Mouse (Mus musculus) gastrocnemius, adult 2 months (tissue): Measurements from ENCODE around the gene Rlbp1. TPM values are rescaled to one million over a fixed set of nuclear protein-coding genes. Genes with fewer than 3 reads are reported as not detected.
A peak's percentile ranks its signal among the peaks of the same experiment; 100 is the strongest.

Experiments used
- DNase-seq: peaks from one replicate; pipeline ENCODE4 v3.0.0; 2022
- H3K27ac ChIP-seq: fragments of 200-600 bp; 2 replicates; pipeline ENCODE4 v1.8.1; 2022; ENCODE audit warnings: mild to moderate bottlenecking
- H3K4me3 ChIP-seq: fragments of 200-600 bp; 2 replicates; pipeline ENCODE4 v1.8.1; 2022; ENCODE audit warnings: mild to moderate bottlenecking, moderate library complexity
- CTCF ChIP-seq: fragments of 200-600 bp; IDR thresholded peaks from 2 replicates; pipeline ENCODE4 v1.8.1; 2022; ENCODE audit warnings: antibody characterized with exemption, mild to moderate bottlenecking, moderate library complexity
- intact Hi-C: fragments of 180-260 bp; cut with DNase I; formaldehyde crosslinking; loops from one replicate; pipeline ENCODE4 v1.15.1; 2025
- total RNA-seq, 2 experiments: library from RNA; stranded (reverse); gene quantifications; 2 replicates each; pipeline ENCODE4 v1.2.3; 2021

Gene Rlbp1
- total RNA-seq, 2 experiments from 2014 or later, result not detected

DNA sequence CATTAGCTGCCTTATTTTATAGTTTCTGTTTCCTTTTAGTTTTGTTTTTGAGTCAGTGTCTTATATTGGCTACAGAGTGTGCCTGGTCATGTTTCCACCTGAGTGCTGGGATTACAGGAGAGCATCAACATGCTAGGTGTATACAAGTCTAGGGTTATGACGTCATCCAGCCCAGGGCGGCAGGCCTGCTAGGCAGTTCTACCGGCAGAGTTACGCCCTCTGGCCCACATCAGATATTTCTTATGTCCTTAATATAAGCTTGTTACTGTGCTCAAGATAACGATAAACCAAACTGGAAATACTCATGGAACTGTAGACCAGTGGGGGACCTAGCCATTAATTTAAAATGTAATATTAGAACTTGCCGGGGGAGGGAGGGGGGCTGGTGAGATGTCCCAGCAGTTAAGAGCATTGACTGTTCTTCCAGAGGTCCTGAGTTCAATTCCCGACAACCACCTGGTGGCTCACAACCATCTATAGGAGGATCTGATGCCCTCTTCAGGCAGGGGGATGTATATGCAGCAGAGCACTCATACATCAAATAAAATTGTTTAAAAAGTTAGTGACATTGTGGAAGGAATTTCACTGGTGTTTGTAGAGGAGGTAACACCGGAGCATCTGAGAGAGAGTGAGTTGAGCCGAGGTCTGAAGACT lies 6.1 kb upstream of the Rlbp1 start:
- DNase-seq, result no peak
- intact Hi-C loops, result loop anchor here (1.0 to 5.0 kb wide), 2 partner anchors 72 to 611 kb away; partner anchors contain the start of genes Mrpl46 and Mrps11
- H3K4me3 ChIP-seq, result peak overlapping the region; percentile 83
- peak; percentile 18; the same call in 1 of the 2 replicates for TF ChIP-seq CTCF
- no peak overlapping the region for H3K27ac ChIP-seq

DNA sequence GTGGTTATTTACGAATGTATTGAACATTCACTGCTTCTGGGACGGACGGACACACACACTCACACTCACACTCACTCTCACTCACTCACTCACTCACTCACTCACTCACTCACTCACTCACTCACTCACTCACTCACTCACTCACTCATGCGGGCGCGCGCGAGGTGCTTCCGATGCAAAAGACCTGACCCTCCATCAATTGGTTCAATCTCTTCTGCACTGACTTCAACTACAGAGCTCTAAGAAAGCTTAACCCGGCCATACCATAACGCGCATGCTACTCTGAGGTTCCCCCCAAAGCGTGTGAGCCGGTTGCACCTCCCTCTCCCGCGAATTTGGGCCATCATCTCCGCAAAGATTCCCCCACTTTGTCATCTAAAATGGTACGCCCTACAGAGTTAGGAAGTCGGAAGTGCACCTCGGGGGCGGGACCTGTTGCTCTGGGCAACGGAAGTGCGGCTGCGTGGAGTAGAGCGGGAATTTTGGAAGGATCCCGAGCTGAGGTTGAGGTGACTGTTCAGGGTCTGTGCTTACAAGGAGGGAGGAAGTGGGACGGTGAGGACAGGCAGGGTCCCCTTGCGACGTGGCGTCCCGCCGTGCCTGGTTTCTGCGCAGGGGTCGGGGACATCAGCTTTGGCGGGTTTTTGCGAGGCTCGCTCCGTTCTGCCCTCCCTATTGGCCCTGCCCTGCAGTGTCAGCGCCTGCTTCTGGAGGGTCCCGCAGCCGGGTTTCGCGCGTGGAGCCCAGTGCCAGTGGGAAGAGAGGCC lies 5.2 kb upstream of the Rlbp1 start, which contains the start of gene Fanci:
TSS of gene Fanci (plus strand) at position 47 of the 767 bp plus-strand sequence.
- DNase-seq, result peak; percentile 96
- peak within 1 kb of the TSS; percentile 89 for H3K27ac ChIP-seq
- peak within 1 kb of the TSS; percentile 83 for H3K4me3 ChIP-seq
- no peak for TF ChIP-seq CTCF
- intact Hi-C loops, result loop anchor here (1.0 to 5.0 kb wide), 2 partner anchors 73 to 610 kb away; partner anchors contain the start of genes Mrpl46 and Mrps11

DNA sequence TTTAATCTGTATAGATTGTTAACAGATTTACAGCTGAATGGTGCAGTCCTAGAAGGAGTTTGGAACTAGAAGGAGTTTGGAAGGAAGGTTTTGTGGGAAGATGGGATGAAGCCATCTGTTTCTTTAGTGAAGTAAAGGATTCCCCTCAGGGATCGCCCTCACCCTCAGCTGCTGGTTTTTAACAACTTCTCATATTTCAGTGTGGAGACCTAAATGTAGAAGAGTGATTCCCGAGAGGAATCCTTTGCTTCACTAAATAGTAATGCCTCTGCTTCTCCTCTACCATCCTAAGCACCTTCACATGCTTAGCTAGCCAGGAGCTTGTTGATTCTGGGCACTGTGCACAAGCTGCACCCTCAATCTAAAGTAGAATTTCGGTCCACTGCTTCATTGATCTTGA lies 4.6 kb upstream of the Rlbp1 start:
- H3K4me3 ChIP-seq, result peak overlapping the region; percentile 83
- DNase-seq, result no peak
- no peak for TF ChIP-seq CTCF
- intact Hi-C loops, result loop anchor here (5.0 kb wide), 1 partner anchor 609 kb away; the partner anchor contains the start of genes Mrpl46 and Mrps11
- peak overlapping the region; percentile 89 for H3K27ac ChIP-seq

DNA sequence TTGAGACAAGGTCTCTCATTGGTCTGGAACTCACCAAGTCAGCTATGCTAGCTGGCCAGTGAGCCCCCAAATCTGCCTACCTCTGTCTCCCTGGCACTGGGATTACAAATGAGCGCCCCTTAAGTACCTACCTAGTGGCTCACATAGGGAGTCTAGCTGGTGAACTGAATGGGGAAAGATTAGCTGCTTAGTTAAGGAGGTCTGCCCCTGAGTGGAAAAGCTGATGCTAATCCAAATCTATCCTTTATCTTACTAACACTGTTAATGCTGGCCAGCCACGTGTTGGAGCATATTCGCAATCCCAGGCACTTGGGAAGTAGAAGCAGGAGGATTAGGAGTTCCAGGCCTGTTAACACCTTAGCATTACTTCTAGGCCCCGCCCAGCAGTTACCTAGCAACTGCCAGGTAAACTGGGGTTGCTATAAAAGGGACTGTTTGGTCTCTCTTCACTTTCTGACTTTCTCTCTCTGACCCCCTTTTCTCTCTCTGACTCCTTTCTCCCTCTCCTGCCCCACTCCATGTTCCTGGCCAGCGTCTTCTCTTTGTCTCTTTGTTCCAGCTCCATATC lies 3.4 kb upstream of the Rlbp1 start:
- intact Hi-C loops, result loop anchor here (5.0 kb wide), 1 partner anchor 608 kb away; the partner anchor contains the start of genes Mrpl46 and Mrps11
- no peak overlapping the region for H3K4me3 ChIP-seq
- no peak for DNase-seq
- H3K27ac ChIP-seq, result no peak overlapping the region
- TF ChIP-seq CTCF, result no peak

DNA sequence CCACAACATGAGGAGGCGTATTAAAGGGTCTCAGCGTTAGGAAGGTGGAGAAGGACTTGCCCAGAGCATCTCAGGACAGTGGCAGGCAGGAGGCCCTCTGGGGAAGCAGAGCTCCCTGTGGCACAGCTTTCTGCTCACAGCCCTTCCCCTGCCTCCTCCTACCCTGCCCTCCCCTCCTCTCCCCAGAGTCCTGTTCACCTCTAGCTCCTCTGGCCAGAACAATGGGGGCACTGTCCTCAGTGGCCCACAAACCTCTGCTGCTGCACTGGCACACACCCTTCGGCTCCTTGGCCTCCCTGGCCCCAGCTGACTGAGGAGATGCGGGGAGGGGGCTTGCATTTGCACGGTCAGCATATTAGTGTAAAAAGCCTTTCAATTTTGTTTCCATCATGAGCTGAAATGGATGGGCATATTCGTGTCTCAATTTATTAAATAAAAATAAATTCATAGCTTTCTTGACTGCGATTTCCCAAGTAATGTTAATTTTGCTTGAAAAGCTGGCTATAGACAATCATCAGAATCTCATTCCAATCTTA lies 1.9 kb upstream of the Rlbp1 start:
- TF ChIP-seq CTCF, result no peak
- H3K4me3 ChIP-seq, result no peak overlapping the region
- H3K27ac ChIP-seq, result no peak overlapping the region
- no peak for DNase-seq
- intact Hi-C loops, result no loop called here

DNA sequence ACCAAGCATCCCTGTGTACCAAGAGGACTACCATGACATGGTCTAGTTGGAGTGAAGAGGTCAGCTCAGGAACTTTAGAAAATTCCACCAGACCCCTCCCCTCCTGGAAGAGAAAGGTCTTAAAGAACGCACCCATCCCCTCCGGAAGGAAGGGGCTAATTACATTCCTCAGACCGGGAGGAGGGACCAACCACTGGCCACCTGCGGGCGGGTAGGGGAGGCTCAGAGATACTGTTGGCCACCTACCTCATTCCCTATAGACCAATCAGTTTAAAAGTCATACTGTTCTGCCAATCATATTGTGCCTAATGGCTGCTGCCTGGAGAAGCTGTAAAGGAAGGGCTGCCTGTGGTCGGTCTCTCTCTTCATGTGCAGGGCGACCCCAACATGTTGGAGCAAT lies 1.1 kb upstream of the Rlbp1 start:
- no peak for DNase-seq
- intact Hi-C loops, result no loop called here
- TF ChIP-seq CTCF, result no peak
- no peak overlapping the region for H3K27ac ChIP-seq
- no peak overlapping the region for H3K4me3 ChIP-seq

DNA sequence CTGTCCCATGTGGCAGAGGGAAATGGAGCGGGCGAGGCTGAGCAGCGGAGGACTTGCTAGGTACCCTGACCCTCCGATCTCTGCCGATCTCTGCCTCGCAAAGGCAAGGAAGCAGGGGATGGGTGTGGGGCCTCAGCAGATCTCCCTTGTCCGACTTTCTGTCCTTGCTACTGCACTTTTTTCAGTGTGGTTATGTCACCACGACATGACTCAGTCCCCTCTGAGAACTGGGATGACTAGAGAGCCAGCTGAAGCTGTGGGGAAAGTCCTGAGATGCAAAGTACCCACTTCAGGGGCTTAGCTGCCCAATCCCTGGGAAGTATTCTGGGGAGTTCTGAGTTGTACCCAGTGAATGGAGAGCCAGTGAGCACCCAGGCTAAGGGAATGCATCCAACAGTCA lies 292 bp upstream of the Rlbp1 start:
- no peak for DNase-seq
- no peak for TF ChIP-seq CTCF
- Histone ChIP-seq H3K4me3 (no peak overlapping the region), H3K27ac (no peak overlapping the region)
- intact Hi-C loops, result no loop called here

GRCm38 (mm10) chr7:79376516-79377275 lies 10.2 kb downstream of the Rlbp1 start:
- Histone ChIP-seq H3K27ac (no peak overlapping the region), H3K4me3 (no peak overlapping the region)
- TF ChIP-seq CTCF, result no peak
- no peak for DNase-seq
- intact Hi-C loops, result loop anchor here (10.0 kb wide), 1 partner anchor 218 kb away; no protein-coding TSS in a partner anchor

DNA sequence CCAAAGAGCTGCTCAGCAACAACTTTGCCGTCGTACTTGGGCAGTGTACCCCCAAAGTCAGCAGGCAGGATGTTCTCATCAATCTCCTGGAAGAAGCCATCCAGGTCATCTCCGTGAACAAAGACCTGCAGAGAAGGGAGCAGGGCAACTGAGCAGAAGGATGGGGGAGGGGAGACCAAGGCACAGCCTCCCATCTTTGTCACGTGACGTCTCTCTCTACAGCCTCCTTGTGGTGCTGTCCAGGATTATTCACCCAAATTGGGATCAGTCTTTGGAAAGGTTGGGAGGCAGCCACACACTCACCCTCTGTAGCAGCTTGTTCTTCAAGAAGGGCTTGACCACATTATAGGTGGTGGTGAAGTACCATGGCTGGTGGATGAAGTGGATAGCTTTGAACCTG lies 11.3 kb downstream of the Rlbp1 start:
- intact Hi-C loops, result loop anchor here (10.0 kb wide), 1 partner anchor 219 kb away; no protein-coding TSS in a partner anchor
- no peak for DNase-seq
- TF ChIP-seq CTCF, result no peak
- no peak overlapping the region for H3K27ac ChIP-seq
- H3K4me3 ChIP-seq, result no peak overlapping the region

GRCm38 (mm10) chr7:79374017-79374416 lies 12.8 kb downstream of the Rlbp1 start:
- Histone ChIP-seq H3K27ac (no peak overlapping the region), H3K4me3 (no peak overlapping the region)
- no peak for DNase-seq
- intact Hi-C loops, result loop anchor here (10.0 kb wide), 1 partner anchor 221 kb away; no protein-coding TSS in a partner anchor
- TF ChIP-seq CTCF, result no peak

DNA sequence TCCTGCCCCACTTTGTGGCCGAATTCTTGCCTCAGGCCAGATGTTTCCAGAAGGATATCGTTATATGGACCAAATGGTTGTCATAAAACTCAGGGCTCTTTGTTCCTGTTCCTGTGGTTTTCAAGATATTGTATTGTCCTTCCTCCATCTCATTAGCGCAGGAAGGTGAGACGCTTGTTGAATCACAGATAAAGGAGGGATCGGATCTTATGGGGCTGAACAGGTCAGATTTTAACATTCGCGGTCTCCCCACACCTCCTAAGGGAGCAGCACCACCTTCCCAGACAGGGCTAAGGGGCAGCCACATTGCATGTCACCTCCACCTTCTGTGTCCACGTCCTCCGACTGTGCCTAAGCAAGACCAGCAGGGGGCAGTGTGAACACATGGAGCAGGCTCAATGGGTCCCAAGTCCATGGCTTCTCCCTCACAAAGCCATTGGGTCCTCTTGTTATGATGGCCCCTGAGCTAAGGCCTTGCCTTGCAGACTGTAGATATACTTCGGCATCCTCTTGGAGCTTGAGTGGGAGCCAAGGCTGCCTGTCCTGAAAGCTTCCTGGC lies 15.4 kb downstream of the Rlbp1 start:
- intact Hi-C loops, result loop anchor here (10.0 kb wide), 1 partner anchor 223 kb away; no protein-coding TSS in a partner anchor
- peak; percentile 66 for DNase-seq
- Histone ChIP-seq H3K27ac (no peak overlapping the region), H3K4me3 (no peak overlapping the region)
- TF ChIP-seq CTCF, result peak; percentile 78
